Mouse (Mus musculus) naive thymus-derived CD4-positive, alpha-beta T cell, adult 2 months (primary cell): ENCODE data around the gene Pfdn6.

ENCODE experiments used
- DNase-seq: peaks from one replicate; pipeline ENCODE4 v3.0.0-alpha.2; 2011; ENCODE audit warnings: low read depth

Gene Pfdn6

DNA sequence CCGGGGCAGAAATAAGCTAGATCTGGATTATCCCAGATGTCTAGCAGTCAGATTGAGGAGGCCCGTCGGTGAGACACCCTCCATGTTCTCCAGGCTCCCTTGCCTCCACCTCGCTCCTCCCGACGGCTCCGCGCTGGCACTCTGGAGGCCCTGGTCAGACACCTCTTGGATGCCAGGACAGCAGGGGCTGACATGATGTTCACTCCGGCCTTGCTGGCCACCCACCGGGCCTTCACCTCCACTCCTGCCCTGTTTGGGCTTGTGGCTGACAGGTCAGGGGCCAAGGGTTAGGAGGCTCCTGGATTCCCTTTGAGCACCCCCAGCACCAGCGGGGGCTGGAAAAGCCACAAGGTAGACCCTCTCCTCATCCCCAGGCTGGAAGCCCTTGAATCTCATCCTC is 8.2 kb downstream of the Pfdn6 start:
- DNase-seq: no peak

DNA sequence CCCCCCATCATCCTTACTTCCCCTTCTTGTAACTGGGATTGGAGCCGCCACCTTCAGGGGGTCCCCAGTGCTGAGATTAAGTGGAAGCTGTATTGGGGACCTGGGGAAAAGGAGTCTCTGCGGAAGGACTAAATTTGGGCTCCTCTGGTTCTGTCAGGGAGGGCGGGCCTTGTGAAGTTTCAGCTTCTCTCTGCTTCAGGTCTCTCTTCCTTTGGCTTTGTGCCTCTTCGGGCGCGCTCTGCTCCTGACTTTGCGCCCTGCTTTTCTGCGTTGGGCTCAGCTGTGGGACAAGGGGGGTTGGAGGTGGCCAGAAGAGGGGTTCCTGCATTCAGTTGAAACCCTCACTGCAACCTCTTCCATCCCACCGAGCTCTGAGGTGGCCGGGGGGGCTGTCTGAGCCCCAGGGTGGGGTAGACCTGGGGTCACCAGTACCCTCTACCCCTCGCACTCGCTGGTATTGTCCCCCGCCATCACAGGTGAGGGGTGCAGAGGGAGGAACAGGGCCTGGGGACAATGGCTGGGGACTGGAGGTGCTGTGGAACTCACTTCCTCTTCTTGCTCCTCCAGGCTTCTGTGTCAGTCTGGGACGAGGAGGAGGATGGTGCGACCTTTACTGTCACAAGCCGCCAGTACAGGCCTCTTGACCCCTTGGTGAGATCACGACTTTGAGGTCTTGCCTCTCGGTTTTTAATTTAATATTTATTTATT is 8.8 kb downstream of the Pfdn6 start:
- DNase-seq: peak; percentile 71

DNA sequence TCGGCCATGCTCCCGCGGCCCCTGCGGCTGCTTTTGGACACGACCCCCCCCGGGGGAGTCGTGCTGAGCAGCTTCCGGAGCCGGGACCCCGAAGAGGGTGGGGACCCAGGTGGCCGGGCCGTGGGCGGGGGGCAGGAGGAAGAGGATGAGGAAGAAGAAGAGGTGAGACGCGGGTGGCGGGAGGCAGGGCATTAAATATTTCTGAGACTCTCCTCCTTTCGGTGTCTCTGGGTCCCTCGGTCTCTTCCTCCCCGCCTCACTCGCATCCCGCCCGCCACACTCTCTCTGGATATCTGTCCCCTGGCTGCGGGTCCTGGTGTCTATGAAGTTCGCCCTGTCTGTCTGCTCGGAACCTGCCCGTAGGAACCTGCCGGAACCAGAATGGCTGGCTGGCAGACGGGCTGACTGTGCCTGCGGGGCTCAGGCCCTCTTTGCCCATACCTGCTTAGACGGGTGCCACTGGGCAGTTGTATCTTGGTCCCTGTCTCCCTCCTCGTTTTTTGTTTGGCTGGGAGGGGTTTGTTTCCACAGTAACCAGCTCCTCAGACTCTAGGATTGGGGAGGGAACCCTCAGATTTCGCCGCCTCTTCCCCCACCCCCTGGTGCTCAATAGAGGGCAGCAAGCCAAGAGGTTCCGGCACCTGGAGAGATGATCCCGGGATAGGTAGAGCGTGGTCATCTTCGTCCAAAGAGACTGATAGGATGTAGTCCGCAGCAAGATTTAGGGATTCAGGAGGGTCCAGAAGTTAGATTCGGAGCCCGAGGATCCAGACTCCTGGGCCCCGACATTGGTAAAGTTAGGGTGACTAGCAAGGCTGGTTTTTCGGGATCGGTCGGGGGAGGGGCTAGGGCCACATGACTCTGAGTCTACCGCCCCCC is 9.6 kb downstream of the Pfdn6 start:
- DNase-seq: peak; percentile 80

DNA sequence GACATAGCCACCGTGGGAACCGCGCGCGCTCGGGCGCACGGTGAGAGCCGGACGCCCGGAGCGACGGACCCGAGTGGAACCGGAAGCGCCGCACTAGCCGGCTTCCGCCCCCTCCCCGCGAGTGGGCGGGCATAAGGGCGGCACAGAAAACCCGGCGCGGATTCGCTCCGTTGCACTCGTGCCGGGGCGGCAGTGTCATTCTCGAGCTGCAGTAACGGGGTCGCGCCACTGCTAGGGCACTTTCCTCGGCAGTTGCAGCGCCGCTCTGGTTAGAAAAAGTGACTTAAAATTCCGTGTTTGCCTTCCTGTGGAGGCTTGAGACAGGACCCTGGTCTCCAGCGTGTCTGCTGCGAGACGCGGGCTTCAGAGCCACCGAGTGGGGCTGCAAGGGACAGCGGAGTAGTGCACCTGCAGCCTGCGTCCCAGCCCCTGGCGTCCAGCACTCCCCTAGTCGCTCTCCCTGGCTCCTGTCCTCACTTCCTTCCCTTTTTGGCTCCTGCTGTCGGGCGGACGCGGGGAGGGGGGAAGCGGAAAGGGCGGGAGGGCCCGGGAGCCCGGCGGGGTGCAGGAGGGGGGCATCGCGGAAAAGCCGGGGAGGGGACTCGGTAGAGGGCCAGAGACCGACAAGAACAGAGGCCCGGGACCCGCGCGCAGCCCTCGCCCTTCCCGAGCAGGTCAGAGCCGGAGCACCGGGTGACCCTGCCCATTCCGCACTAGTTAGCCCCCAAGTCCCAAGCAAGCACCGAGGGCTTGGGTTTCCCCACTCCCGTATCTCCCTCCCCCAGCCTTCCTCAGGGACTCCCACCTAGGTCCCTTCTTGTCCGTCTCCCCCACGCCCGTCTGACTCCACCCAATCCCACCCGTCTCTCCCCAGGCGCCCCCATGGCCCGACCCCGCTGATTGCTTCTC is 10.5 kb downstream of the Pfdn6 start, which contains the start of gene Rgl2:
Rgl2 (plus strand) TSS at position 173 of the 909 bp plus-strand sequence.
- DNase-seq: peak; percentile 94

DNA sequence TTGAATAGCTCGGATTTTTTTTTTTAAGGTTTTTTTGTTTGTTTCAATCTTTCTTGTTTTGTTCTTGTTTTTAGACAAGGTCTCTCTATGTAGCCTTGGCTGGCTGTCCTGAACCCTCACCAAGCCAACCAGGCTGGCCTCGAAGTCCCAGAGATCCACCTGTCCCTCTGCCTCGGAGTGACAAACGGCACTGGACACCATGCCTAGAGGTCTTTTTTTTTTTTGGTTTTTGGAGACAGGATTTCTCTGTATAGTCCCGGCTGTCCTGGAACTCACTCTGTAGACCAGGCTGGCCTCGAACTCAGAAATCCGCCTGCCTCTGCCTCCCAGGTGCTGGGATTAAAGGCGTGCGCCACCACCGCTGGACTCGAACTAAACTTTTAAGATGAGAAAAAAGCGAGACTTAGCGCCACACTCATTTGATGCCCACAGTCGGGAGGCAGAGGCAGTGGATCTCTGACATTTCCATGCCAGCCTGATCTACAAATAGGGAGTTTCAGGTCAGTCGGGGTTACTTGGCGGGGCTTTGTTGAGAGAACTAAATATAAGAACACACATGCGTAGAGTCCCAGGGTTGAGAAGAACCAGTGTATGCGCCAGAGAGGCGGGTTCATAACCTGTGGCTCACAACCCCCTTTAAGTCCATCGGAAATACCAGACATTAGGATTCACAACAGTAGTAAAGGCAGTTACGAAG is 11.7 kb downstream of the Pfdn6 start:
- no peak for DNase-seq

DNA sequence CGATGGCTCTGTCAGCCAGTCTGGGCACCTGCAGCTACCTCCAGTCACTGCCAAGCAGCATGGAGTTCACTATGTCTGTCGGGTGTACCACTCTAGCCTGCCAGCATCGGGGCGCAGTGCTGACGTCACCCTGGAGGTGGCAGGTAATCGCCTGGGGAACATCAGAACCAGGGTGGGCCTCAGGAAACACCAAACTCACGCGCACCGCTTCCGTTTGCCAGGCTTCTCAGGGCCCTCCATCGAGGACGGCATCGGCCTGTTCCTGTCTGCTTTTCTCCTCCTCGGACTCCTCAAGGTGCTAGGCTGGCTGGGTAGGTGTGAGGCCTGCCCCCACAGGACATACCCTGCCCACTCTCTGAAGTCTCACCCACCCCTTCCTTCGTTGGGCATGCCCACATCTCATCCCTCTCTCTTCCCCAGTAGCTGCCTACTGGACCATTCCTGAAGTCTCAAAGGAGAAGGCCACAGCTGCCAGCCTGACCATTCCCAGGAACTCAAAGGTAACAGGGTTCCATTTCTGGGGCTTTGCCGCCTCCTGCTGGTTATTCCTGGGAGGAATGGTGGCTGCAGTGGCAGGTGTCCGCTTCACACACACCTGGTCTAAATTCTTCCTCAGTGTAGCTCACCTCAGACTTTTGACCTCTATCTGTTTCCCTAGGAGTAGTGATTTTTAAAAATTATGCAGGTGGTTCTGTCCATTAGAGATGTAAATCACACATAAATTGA is 13.8 kb downstream of the Pfdn6 start:
- no peak for DNase-seq

DNA sequence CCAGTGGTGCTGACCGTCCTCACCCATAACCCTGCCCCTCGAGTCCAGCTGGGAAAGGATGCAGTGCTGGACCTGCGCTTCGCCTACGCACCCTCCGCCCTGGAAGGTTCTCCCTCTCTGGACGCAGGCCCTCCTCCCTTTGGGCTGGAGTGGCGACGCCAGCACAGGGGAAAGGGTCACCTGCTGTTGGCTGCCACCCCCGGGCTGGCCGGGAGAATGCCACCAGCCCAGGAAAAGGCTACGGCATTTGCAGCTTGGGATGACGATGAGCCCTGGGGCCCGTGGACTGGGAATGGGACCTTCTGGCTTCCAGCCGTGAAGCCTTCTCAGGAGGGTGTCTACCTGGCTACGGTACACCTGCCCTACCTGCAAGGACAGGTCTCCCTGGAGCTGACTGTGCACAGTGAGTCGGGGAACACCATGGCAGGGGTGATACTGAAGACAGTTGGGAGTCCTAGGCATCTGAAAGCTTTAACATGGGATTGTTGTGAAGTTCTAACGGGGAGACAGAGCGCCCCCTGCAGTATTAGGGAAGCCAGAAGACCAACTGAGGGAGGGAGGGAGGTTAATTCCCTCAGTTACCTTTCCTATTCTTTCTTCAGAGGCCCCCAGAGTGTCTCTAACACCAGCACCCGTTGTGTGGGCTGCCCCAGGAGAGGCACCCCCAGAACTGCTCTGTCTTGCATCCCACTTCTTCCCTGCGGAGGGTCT is 14.6 kb downstream of the Pfdn6 start:
- no peak for DNase-seq

DNA sequence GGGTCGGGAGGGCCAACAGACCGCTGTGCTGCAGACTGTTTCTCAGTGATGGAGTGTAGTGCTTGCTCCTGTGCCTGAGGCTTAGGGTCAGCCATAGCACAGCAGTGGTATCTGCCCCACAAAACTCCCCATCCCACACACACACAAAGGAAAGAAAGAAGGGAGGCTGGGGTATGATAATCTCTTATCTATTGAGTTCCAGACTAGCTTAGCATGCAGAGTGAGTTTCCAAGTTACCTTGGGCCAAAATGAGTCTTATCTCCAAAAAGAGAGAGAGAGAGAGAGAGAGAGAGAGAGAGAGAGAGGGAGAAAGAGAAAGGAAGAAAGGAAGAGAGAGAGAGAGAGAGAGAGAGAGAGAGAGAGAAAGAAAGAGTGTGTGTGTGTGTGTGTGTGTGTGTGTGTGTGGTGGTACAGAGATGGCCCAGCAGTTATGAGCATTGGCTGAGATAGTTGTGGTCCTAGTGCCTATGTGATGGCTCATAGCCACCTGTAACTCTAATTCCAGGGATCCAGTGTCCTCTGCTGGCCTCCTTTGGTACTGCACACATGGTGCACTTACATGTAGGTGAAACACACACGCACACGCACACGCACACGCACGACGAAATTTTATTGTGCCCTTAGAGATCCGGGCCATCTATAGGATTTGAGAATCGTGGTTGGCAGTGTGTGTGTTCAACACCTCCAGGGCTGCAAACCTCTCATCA is 15.4 kb downstream of the Pfdn6 start:
- DNase-seq: peak; percentile 77

DNA sequence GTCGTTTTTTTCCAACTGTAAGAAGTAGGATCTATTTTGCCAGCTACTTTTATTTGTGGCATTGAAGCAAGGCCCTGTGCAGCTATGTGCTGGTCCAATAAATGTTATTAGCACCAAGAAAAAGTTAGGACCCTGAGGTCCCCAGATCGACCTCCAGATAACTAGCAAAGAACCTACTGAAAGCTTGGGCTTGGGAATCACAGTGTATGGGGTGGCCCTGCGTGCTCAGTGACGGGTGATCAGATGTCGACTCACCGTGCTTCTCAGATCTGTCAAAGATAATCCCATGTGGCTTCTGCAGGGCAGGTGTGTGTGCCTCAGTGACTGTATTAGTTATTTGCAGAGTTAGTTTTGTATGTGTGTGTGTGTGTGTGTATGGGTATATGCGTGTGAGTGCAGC is 18.8 kb downstream of the Pfdn6 start:
- no peak for DNase-seq

DNA sequence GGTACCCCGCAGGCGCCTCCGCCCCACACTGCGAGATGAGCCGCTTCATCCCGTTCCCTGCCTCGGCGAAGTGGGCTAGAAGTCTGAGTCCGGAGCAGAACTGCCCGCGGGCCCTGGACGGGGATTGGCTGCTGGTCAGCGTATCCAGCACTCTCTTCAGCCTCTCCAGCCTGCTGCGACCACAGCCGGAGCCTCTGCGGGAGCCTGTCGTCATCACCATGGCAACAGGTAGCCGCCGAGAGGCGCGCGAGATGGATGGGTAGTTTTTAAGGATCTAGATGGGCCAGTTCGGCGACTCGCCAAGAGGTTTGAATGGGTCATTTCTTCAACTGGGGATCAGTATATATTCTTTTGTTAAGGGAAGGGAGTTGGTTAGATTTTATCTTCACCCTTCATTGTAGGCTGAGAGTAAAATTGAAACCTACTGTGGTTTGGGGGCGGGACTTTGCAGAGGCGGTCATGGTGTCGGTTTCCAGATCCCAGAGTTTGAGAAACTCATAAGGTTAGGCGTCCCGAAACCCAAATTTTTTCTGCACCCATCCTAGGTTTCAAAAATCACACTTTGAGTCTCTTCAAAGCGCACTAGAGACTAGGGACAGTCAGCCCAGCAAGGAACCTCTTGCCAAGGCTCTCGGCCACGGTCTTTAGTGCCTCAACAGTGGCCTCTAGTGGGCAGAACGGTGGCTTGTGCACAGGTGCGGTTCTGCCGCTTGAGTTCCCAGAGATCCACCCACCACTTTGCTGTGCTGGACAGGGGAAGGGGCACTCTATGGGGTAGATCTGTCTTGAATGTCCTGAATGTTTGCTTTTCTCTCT is 19.7 kb downstream of the Pfdn6 start:
- peak; percentile 93 for DNase-seq

DNA sequence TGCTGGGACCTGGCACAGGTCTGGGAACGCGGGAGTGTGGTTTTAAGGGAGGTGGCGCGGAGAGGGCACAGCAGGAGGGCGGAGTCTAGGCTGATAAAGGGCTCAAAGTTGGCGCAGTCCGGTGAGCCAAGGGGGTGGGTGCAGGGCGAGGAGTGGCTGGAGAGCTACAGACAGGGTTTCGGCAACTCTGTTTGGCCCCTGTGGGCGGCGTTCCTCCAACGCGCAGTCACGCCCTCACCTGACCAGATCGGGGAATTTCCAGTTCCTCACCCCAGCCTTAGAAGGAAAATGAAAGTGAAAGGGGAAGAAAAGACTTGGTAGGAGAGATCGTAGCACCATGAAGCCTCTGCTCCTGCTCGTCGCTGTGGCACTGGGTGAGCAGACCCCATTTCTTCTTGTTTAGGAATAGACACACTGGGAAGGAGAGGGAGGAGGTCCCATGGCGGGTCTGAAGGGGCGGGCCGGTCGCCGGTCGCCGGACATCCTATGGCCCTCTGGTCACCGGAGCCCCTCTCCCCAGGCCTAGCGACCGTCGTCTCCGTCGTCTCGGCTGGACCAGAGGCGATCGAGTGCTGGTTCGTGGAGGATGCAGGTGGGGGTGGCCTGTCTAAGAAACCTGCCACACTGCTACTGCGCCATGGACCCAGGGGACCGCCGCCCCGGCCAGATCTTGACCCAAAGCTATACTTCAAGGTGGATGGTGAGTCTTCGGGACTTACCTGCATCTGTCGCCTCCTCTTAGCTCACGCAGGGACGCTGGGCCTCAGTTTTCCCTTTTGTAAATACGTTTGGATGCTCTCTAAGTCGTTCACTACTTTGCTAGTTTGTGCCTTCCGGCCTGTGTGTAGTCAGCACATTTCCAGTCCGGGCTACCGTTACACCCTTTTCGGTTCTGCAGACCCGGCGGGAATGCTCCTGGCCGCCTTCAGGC is 20.5 kb downstream of the Pfdn6 start:
- peak; percentile 91 for DNase-seq

DNA sequence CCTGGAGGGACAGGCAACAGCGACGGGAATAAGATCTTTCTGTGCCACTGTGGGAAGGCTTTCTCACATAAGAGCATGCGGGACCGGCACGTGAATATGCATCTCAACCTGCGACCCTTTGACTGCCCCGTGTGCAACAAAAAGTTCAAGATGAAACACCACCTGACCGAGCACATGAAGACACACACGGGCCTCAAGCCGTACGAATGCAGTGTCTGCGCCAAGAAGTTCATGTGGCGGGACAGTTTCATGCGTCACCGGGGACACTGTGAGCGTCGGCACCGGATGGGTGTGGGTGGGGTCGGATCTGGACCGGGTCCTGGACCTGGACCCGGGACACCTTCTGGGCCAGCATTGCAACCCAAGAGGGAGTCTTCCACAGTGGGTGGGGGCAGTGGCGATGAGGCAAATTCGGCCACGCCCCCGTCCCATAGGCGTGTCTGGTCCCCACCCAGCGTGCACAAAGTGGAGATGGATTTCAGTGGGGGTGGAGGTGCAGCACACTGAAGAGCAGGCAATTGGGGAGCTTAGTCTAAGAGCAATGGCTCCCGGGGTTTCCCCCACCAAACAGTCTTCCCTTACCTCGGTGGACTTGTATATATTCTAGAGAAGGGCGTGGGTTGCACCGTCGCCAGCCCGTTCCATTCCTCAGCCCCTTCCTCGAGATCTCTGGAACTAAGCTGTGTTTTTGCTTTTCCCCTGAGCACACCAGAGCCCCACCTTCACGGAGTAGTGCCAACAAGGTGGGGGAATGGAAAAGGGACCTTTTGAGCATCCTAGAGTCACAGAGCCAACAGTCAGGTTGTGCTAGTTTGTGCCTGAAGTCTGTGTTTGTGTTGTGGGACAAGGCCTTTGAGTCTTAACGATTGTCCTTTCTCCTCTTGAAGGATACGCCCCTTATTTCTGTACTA is 21.6 kb downstream of the Pfdn6 start:
- no peak for DNase-seq

DNA sequence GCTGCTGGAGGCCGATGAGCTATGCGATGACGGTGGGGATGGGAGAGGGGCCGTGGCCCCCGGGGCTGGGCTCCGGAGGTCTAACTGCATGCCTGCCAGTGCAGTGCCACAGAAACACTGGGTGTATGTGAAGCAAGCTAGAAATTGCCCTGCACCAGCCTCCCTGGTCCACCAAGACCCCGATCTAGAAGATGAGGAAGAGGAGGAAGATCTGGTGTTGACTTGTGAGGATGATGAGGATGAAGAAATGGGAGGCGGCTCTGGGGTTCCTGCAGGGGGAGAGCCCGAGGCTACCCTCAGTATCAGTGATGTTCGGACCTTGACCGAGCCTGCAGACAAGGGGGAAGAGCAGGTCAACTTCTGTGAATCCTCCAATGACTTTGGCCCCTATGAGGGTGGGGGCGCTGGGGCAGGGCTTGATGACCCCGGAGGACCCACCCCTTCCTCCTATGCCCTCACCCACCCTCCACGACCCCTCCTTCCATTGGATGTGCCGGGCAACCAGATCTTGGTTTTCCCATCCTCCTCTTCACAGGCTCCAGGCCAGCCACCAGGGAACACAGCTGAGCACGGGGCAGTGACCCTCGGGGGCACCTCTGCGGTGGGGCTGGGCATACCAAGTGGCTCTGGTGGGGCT is 22.4 kb downstream of the Pfdn6 start:
- DNase-seq: no peak

DNA sequence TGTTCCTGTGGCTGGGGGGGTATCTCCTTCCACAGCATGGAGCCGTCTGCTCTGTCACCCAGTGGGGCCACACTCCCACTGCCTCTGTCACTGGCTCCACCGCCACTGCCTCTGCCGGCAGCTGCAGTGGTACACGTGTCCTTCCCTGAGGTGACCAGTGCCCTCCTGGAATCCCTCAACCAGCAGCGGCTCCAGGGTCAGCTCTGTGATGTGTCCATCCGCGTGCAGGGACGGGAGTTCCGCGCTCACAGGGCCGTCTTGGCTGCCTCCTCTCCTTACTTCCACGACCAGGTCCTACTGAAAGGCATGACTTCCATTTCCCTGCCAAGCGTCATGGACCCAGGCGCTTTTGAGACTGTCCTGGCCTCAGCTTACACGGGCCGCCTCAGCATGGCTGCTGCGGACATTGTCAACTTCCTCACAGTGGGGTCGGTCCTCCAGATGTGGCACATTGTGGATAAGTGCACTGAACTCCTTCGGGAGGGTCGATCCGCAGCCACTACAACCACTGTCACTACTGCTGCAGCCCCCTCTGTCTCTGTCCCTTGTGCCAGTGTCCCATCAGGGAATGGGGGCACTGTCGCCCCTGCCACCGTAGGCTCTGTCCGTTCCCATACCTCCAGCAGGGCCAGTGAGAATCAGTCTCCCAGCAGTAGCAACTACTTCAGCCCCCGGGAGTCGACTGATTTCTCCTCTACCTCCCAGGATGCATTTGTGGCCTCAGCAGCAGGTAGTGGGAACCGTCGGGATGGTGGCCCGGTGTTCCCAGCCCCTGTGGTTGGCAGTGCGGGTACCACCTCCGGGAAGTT is 23.1 kb downstream of the Pfdn6 start:
- no peak for DNase-seq

DNA sequence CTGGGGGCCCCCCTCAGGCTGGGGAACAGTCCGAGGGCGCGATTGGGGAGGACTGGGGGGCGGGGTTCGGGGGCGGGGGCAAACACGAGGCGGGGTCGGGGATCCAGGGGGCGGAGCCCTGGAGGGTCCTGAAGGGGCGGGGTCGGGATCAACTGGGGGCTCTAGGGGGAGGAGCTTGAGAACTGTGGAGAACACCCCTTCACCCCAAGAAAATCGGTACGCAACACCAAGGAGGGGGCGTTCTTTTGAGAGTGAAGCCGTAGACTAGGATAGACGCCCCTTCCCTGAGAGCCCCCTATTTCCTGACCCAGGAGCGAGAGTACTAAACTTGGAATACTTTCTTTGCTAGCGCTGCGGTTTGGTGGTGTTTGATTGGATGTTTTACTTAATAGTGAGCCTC is 23.8 kb downstream of the Pfdn6 start:
- no peak for DNase-seq
